Mouse (Mus musculus): ENCODE data around the gene Grin2a. TPM values are rescaled to one million over a fixed set of nuclear protein-coding genes. Genes with fewer than 3 reads are reported as not detected.

Grin2a gene
- total RNA-seq, 1 experiment from 2014 or later: not detected

GRCm38 (mm10) chr16:9786261-9786660, 209.1 kb downstream of the Grin2a start:
- ATAC-seq (replicated peaks; ENCODE audit: insufficient number of reproducible peaks, low FRiP score, low TSS enrichment, poor library complexity, severe bottlenecking): no peak

GRCm38 (mm10) chr16:9785821-9786220, 209.5 kb downstream of the Grin2a start:
- no peak for ATAC-seq (replicated peaks; ENCODE audit: insufficient number of reproducible peaks, low FRiP score, low TSS enrichment, poor library complexity, severe bottlenecking)

GRCm38 (mm10) chr16:9768981-9769380, 226.4 kb downstream of the Grin2a start:
- ATAC-seq (replicated peaks; ENCODE audit: insufficient number of reproducible peaks, low FRiP score, low TSS enrichment, poor library complexity, severe bottlenecking): no peak

- ATAC-seq (replicated peaks; ENCODE audit: insufficient number of reproducible peaks, low FRiP score, low TSS enrichment, poor library complexity, severe bottlenecking): no peak
These were observed 227.0 kb downstream of the Grin2a start for GRCm38 (mm10) chr16:9768356-9768755.

GRCm38 (mm10) chr16:9767946-9768345, 227.4 kb downstream of the Grin2a start:
- no peak for ATAC-seq (replicated peaks; ENCODE audit: insufficient number of reproducible peaks, low FRiP score, low TSS enrichment, poor library complexity, severe bottlenecking)

GRCm38 (mm10) chr16:9764086-9764485, 231.3 kb downstream of the Grin2a start:
- ATAC-seq (replicated peaks; ENCODE audit: insufficient number of reproducible peaks, low FRiP score, low TSS enrichment, poor library complexity, severe bottlenecking): no peak

- ATAC-seq (replicated peaks; ENCODE audit: insufficient number of reproducible peaks, low FRiP score, low TSS enrichment, poor library complexity, severe bottlenecking): no peak
These were observed 235.0 kb downstream of the Grin2a start for GRCm38 (mm10) chr16:9760347-9760746.

- no peak for ATAC-seq (replicated peaks; ENCODE audit: insufficient number of reproducible peaks, low FRiP score, low TSS enrichment, poor library complexity, severe bottlenecking)
These were observed 238.5 kb downstream of the Grin2a start for GRCm38 (mm10) chr16:9756849-9757248.

- no peak for ATAC-seq (replicated peaks; ENCODE audit: insufficient number of reproducible peaks, low FRiP score, low TSS enrichment, poor library complexity, severe bottlenecking)
These were observed 241.3 kb downstream of the Grin2a start for GRCm38 (mm10) chr16:9754061-9754460.

GRCm38 (mm10) chr16:9753045-9753444, 242.3 kb downstream of the Grin2a start:
- no peak for ATAC-seq (replicated peaks; ENCODE audit: insufficient number of reproducible peaks, low FRiP score, low TSS enrichment, poor library complexity, severe bottlenecking)

GRCm38 (mm10) chr16:9752600-9752999, 242.8 kb downstream of the Grin2a start:
- ATAC-seq (replicated peaks; ENCODE audit: insufficient number of reproducible peaks, low FRiP score, low TSS enrichment, poor library complexity, severe bottlenecking): no peak

GRCm38 (mm10) chr16:9751045-9751569, 244.3 kb downstream of the Grin2a start:
- ATAC-seq (replicated peaks; ENCODE audit: insufficient number of reproducible peaks, low FRiP score, low TSS enrichment, poor library complexity, severe bottlenecking): no peak

GRCm38 (mm10) chr16:9749661-9750060, 245.7 kb downstream of the Grin2a start:
- ATAC-seq (replicated peaks; ENCODE audit: insufficient number of reproducible peaks, low FRiP score, low TSS enrichment, poor library complexity, severe bottlenecking): no peak

GRCm38 (mm10) chr16:9742443-9742842, 252.9 kb downstream of the Grin2a start:
- ATAC-seq (replicated peaks; ENCODE audit: insufficient number of reproducible peaks, low FRiP score, low TSS enrichment, poor library complexity, severe bottlenecking): no peak

- no peak for ATAC-seq (replicated peaks; ENCODE audit: insufficient number of reproducible peaks, low FRiP score, low TSS enrichment, poor library complexity, severe bottlenecking)
These were observed 256.7 kb downstream of the Grin2a start for GRCm38 (mm10) chr16:9738679-9739078.

GRCm38 (mm10) chr16:9737131-9737530, 258.2 kb downstream of the Grin2a start:
- ATAC-seq (replicated peaks; ENCODE audit: insufficient number of reproducible peaks, low FRiP score, low TSS enrichment, poor library complexity, severe bottlenecking): no peak

- ATAC-seq (replicated peaks; ENCODE audit: insufficient number of reproducible peaks, low FRiP score, low TSS enrichment, poor library complexity, severe bottlenecking): no peak
These were observed 259.8 kb downstream of the Grin2a start for GRCm38 (mm10) chr16:9735365-9736080.

GRCm38 (mm10) chr16:9727603-9728002, 267.8 kb downstream of the Grin2a start:
- no peak for ATAC-seq (replicated peaks; ENCODE audit: insufficient number of reproducible peaks, low FRiP score, low TSS enrichment, poor library complexity, severe bottlenecking)

- no peak for ATAC-seq (replicated peaks; ENCODE audit: insufficient number of reproducible peaks, low FRiP score, low TSS enrichment, poor library complexity, severe bottlenecking)
These were observed 269.7 kb downstream of the Grin2a start for GRCm38 (mm10) chr16:9725578-9726113.

GRCm38 (mm10) chr16:9711398-9711797, 284.0 kb downstream of the Grin2a start:
- no peak for ATAC-seq (replicated peaks; ENCODE audit: insufficient number of reproducible peaks, low FRiP score, low TSS enrichment, poor library complexity, severe bottlenecking)
